In genomic region chr7:140172936-140173335, GRCm38 (mm10) we compare ENCODE assay signal across 18 mouse cellular contexts. TPM values are rescaled to one million over a fixed set of nuclear protein-coding genes. Genes with fewer than 3 reads are reported as not detected.
A peak's percentile ranks its signal among the peaks of the same experiment; 100 is the strongest.
DNase-seq lines count a peak whose midpoint lies in the region.
"Had no signal": no experiment of that assay in that cellular context is flagged by ENCODE, and none has a peak within 500 bp of the region (broad histone marks: within the 10 kb centered on the region; RNA-seq: fewer than 3 reads in every experiment).

Olfr523 (plus strand) TSS chr7:140173217.

- intact Hi-C loops in heart, postnatal 36 days (cut with DNase I): no loop called here

- peak; percentile 86 for DNase-seq in heart, adult 11 months
- no peak for DNase-seq in heart, postnatal 36 days
- DNase-seq in cerebellum, adult 11 months: peak; percentile 43
- peak; percentile 75 for DNase-seq in cerebellum, adult 9-10 months
- DNase-seq in cerebellum, postnatal 36 days: peak; percentile 46 to 48
- DNase-seq in right cerebral cortex, postnatal 4 days: no peak
- DNase-seq in embryo, embryonic 10 days (ENCODE audit: low spot score): no peak
- DNase-seq: adrenal gland, adult 8-10 months; gastrocnemius, postnatal 10 days; heart, postnatal 4 days; kidney, adult 11 months; kidney, postnatal 36 days; lung, adult 2 months; lung, postnatal 10 days; right cerebral cortex, postnatal 25 days; spleen, adult 18-20 months; thymus, postnatal 14 days had no signal

RNA-seq across cellular contexts. Expression of gene Olfr523, which starts in this region (rescaled TPM):
- not detected for total RNA-seq in heart, postnatal 36 days (2021)
- total RNA-seq: adrenal gland, adult 8-10 months; adrenal gland, postnatal 4 days; gastrocnemius, postnatal 10 days; heart, postnatal 4 days had no signal

Comparison
In these comparisons a context has a peak if more than half of its experiments do, and no peak if none do; other contexts are left out.
1. DNase-seq: peak in heart, adult 11 months (single experiment), cerebellum, adult 11 months (single experiment), cerebellum, adult 9-10 months (single experiment) and cerebellum, postnatal 36 days (2 of 2); none in heart, postnatal 36 days (0 of 2), right cerebral cortex, postnatal 4 days (single experiment) and embryo, embryonic 10 days (single experiment).